Mouse (Mus musculus) left cerebral cortex, adult 11 months (tissue): ENCODE measurements around the gene Ttc5.
A peak's percentile ranks its signal among the peaks of the same experiment; 100 is the strongest.
"Not testable (repeated sequence)": the region's sequence is repeated elsewhere in the genome, so short reads cannot be mapped to it uniquely, and the experiment has no call there.

Experiments
- DNase-seq: peaks from one replicate; pipeline ENCODE4 v3.0.0; 2022; ENCODE audit warnings: low spot score

Gene Ttc5

GRCm38 (mm10) chr14:50765736-50766135, 19.6 kb downstream of the Ttc5 start:
- DNase-seq: no peak

DNA sequence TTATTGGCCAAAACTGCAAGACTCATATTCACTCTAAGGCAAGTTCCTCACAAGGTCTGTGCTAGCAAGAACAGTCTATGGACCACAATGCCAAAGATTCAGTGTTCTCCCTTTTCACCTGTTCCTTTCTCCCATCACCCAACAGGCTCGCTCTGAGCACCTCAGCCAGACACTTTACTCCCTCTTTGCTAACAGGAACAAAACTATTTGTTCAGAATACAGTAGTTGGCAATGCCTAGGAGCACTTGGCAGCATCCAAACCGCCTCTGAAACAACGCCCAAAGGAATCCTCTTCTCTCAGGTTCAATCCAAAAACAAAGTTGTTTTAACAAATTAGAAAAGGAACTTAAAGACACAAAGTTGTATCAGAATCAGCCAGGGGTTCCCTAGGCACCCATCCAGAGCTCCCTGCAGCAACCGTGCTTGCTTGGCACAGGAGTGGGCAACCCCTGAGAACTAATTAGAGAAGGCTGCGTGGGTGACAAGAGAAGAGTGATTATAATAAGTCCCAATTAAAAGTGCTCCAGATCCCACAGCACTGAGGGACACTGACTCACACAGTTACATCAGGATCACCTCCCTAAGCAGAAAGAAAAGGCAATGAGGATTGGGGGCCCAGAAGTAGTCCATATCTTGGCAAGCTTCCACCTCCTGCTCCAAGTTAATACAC, 26.8 kb downstream of the Ttc5 start:
- peak; percentile 9 for DNase-seq

DNA sequence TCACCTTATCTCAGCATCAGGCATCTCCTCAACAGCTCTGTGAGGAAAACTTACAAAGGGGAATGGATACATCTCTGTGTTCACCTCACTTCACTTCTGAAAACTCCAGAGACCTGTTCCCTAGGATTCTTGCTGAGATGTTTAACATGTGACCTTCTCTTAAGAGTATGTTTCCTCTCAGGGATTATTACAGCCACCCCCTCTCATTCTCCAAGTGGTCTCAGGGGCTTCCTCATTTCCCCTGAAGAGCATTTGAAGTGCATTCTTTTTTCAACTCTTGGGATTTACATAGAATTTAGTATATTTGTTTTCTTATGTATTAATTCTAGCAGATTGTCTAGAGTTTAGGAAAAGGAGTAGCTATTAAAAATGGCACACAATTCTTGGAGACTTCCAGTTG, 40.3 kb downstream of the Ttc5 start, which contains the start of gene Olfr749:
TSS of gene Olfr749 (minus strand) at position 101 of the 400 bp plus-strand sequence.
- DNase-seq: no peak

GRCm38 (mm10) chr14:50741584-50741983, 43.7 kb downstream of the Ttc5 start:
- no peak for DNase-seq

DNA sequence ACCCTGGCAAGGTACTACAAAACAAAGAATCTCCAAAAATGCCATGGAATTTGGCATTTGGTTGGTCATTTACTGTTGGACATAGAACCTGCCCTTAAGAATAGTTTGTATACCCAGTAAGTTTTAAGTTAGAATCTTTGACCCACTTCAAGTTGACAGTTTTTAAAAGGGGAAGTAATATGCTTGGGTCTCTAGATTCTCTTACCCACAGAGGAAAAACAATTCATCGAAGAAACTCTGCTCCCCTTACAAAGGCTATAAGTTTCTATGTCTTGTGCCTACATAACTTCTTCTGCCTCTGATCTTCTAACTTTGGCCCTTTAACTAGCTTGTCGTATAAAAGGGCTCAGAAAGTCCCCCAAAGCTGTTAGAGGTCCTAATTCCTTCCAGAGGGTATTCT, 45.0 kb downstream of the Ttc5 start:
- no peak for DNase-seq

DNA sequence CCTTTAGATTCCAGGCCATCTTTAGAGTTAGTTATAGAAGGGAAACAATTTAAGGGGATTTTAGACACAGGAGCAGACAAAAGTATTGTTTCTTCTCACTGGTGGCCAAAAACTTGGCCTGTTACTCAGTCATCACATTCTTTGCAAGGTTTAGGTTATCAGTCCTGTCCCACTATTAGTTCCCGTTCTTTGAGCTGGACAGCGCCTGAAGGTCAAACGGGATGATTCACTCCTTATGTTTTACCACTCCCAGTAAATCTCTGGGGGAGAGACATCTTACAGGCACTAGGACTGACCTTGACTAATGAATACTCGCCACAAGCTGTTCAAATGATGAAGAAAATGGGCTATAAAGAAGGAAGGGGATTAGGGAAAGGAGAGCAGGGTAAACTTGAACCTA, 62.9 kb downstream of the Ttc5 start:
- not testable (repeated sequence) for DNase-seq

GRCm38 (mm10) chr14:50719875-50720274, 65.4 kb downstream of the Ttc5 start:
- DNase-seq: not testable (repeated sequence)
